Mouse (Mus musculus) embryonic stem cell, embryonic (primary cell): ENCODE data around the gene Fam69b.

Source experiments
- CTCF ChIA-PET, 4 experiments: fragments of 300-600 bp in 2 of 4; fragments of 350-600 bp in 2 of 4; sonication (Branson Sonifier 250); formaldehyde crosslinking; loops; one replicate each; lab custom pipeline; 2022; ENCODE audit warnings: inconsistent platforms in 2 of 4; lab: Charles Lee
- POLR2A ChIA-PET, 4 experiments: fragments of 300-600 bp in 2 of 4; fragments of 350-600 bp in 2 of 4; sonication (Branson Sonifier 250); formaldehyde crosslinking; loops; one replicate each; lab custom pipeline; 2022; ENCODE audit warnings: antibody characterized with exemption in 4 of 4, inconsistent platforms in 1 of 4; lab: Charles Lee

The Fam69b gene

GRCm38 (mm10) chr2:26593211-26594021 is 34.8 kb upstream of the Fam69b start:
- CTCF ChIA-PET, result interaction anchor here (0.6 to 2.4 kb wide), 37 partner anchors 8 to 445 kb away, joined by 3 to 29 read pairs (median 4); partner anchors contain the start of genes Agpat2 (in 4 of the 4), Dnlz (in 1 of the 4), Egfl7 (in 1 of the 4) and Fam69b (in 1 of the 4)
- POLR2A ChIA-PET, result interaction anchor here (0.6 to 39.5 kb wide), 48 partner anchors 9 to 502 kb away, joined by 3 to 1354 read pairs (median 5); partner anchors contain the start of genes Agpat2 (in 4 of the 4), Fam69b (in 2 of the 4), Sec16a (in 2 of the 4) and Surf6 (in 2 of the 4)

GRCm38 (mm10) chr2:26594022-26594346 is 34.3 kb upstream of the Fam69b start:
- CTCF ChIA-PET, result interaction anchor here (0.5 to 2.4 kb wide), 41 partner anchors 8 to 445 kb away, joined by 3 to 29 read pairs (median 4); partner anchors contain the start of genes Agpat2 (in 4 of the 4), Dnlz (in 2 of the 4), Egfl7 (in 1 of the 4) and Fam69b (in 1 of the 4)

GRCm38 (mm10) chr2:26594461-26594933 is 33.8 kb upstream of the Fam69b start:
- POLR2A ChIA-PET, result interaction anchor here (0.6 to 39.5 kb wide), 51 partner anchors 9 to 454 kb away, joined by 3 to 1354 read pairs (median 4); partner anchors contain the start of genes Agpat2 (in 4 of the 4), Fam69b (in 2 of the 4), Sec16a (in 2 of the 4) and Surf1 (in 1 of the 4)
- CTCF ChIA-PET, result interaction anchor here (0.5 to 2.4 kb wide), 40 partner anchors 7 to 444 kb away, joined by 3 to 29 read pairs (median 4); partner anchors contain the start of genes Agpat2 (in 4 of the 4), Dnlz (in 2 of the 4), Egfl7 (in 1 of the 4) and Fam69b (in 1 of the 4)

More at GRCm38 (mm10) chr2:26594022-26594346, 34.3 kb upstream of the Fam69b start:
- POLR2A ChIA-PET, result interaction anchor here (0.6 to 39.5 kb wide), 51 partner anchors 9 to 503 kb away, joined by 3 to 1354 read pairs (median 5); partner anchors contain the start of genes Agpat2 (in 4 of the 4), Fam69b (in 2 of the 4), Sec16a (in 2 of the 4) and Surf6 (in 2 of the 4)

- ChIA-PET CTCF (interaction anchor here (0.7 to 2.4 kb wide), 18 partner anchors 9 to 444 kb away, joined by 3 to 29 read pairs (median 8); partner anchors contain the start of genes Agpat2 (in 4 of the 4), Fam69b (in 1 of the 4) and Inpp5e (in 1 of the 4)), POLR2A (interaction anchor here (0.6 to 39.5 kb wide), 43 partner anchors 8 to 455 kb away, joined by 3 to 1354 read pairs (median 5); partner anchors contain the start of genes Agpat2 (in 4 of the 4), Fam69b (in 2 of the 4), Sec16a (in 2 of the 4) and Surf1 (in 1 of the 4))
Measured at GRCm38 (mm10) chr2:26594934-26595724, 33.1 kb upstream of the Fam69b start.

GRCm38 (mm10) chr2:26595725-26596435 is 32.4 kb upstream of the Fam69b start:
- CTCF ChIA-PET, result interaction anchor here in 1 of 4 experiments (2.4 kb wide), 1 partner anchor 187 kb away, joined by 8 read pairs; the partner anchor contains the start of gene Inpp5e
- POLR2A ChIA-PET, result interaction anchor here in 2 of 4 experiments (0.9 to 39.5 kb wide), 11 partner anchors 9 to 38 kb away, joined by 3 to 1354 read pairs (median 4); partner anchors contain the start of genes Agpat2 (in 2 of the 2) and Fam69b (in 2 of the 2)

- ChIA-PET POLR2A (interaction anchor here (0.6 to 39.5 kb wide), 14 partner anchors 9 to 315 kb away, joined by 3 to 1354 read pairs (median 4); partner anchors contain the start of gene Fam69b (in 2 of the 4)), CTCF (interaction anchor here in 2 of 4 experiments (0.6 to 2.4 kb wide), 2 partner anchors 11 to 15 kb away, joined by 3 to 10 read pairs; partner anchors contain the start of gene Gm20532 (in 1 of the 2))
Measured at GRCm38 (mm10) chr2:26596898-26597297, 31.4 kb upstream of the Fam69b start.

GRCm38 (mm10) chr2:26597810-26598209 is 30.4 kb upstream of the Fam69b start:
- ChIA-PET POLR2A (interaction anchor here (0.6 to 39.5 kb wide), 18 partner anchors 9 to 314 kb away, joined by 3 to 1354 read pairs (median 4); partner anchors contain the start of gene Fam69b (in 2 of the 4)), CTCF (interaction anchor here in 2 of 4 experiments (0.6 to 2.4 kb wide), 2 partner anchors 11 to 14 kb away, joined by 3 to 10 read pairs; partner anchors contain the start of gene Gm20532 (in 1 of the 2))

GRCm38 (mm10) chr2:26598462-26598861 is 29.8 kb upstream of the Fam69b start:
- ChIA-PET CTCF (interaction anchor here in 2 of 4 experiments (1.0 to 2.4 kb wide), 2 partner anchors 12 to 13 kb away, joined by 3 to 10 read pairs; partner anchors contain the start of gene Gm20532 (in 1 of the 2)), POLR2A (interaction anchor here (0.7 to 39.5 kb wide), 17 partner anchors 11 to 273 kb away, joined by 3 to 1354 read pairs (median 4); partner anchors contain the start of gene Fam69b (in 2 of the 4))

GRCm38 (mm10) chr2:26599965-26600364 is 28.3 kb upstream of the Fam69b start:
- ChIA-PET POLR2A (interaction anchor here (0.6 to 39.5 kb wide), 23 partner anchors 10 to 545 kb away, joined by 3 to 1354 read pairs (median 6); partner anchors contain the start of genes Fam69b (in 2 of the 4), Gm20532 (in 1 of the 4) and Surf6 (in 1 of the 4)), CTCF (interaction anchor here in 2 of 4 experiments (0.7 to 1.1 kb wide), 4 partner anchors 13 to 485 kb away, joined by 3 read pairs; no protein-coding TSS in a partner anchor)

- CTCF ChIA-PET, result interaction anchor here in 2 of 4 experiments (0.6 to 1.1 kb wide), 3 partner anchors 47 to 1642 kb away, joined by 3 read pairs; no protein-coding TSS in a partner anchor
- POLR2A ChIA-PET, result interaction anchor here (0.6 to 39.5 kb wide), 30 partner anchors 10 to 842 kb away, joined by 3 to 1354 read pairs (median 5); partner anchors contain the start of genes Fam69b (in 2 of the 4), Brd3os (in 1 of the 4), Gm20532 (in 1 of the 4) and Sec16a (in 1 of the 4)
Measured at GRCm38 (mm10) chr2:26600664-26601063, 27.6 kb upstream of the Fam69b start.

- ChIA-PET CTCF (interaction anchor here in 2 of 4 experiments (0.6 to 1.0 kb wide), 2 partner anchors 8 to 152 kb away, joined by 3 read pairs; no protein-coding TSS in a partner anchor), POLR2A (interaction anchor here in 3 of 4 experiments (0.6 to 39.5 kb wide), 15 partner anchors 9 to 229 kb away, joined by 3 to 1354 read pairs (median 5); partner anchors contain the start of genes Fam69b (in 2 of the 3) and Gm20532 (in 1 of the 3))
Measured at GRCm38 (mm10) chr2:26601595-26601994, 26.7 kb upstream of the Fam69b start.

- POLR2A ChIA-PET, result interaction anchor here (0.6 to 39.5 kb wide), 24 partner anchors 8 to 309 kb away, joined by 3 to 1354 read pairs (median 17); partner anchors contain the start of genes Fam69b (in 2 of the 4), Gm20532 (in 2 of the 4), Med22 (in 1 of the 4) and Rpl7a (in 1 of the 4)
- CTCF ChIA-PET, result interaction anchor here in 3 of 4 experiments (0.6 to 2.9 kb wide), 5 partner anchors 8 to 57 kb away, joined by 3 to 29 read pairs (median 5); no protein-coding TSS in a partner anchor
Measured at GRCm38 (mm10) chr2:26602631-26603030, 25.6 kb upstream of the Fam69b start.

GRCm38 (mm10) chr2:26603159-26603558 is 25.1 kb upstream of the Fam69b start:
- CTCF ChIA-PET, result interaction anchor here (0.9 to 2.9 kb wide), 10 partner anchors 9 to 620 kb away, joined by 3 to 29 read pairs (median 8); partner anchors contain the start of genes Camsap1 (in 1 of the 4), Gm20532 (in 1 of the 4) and Sec16a (in 1 of the 4)
- POLR2A ChIA-PET, result interaction anchor here (0.6 to 39.5 kb wide), 58 partner anchors 9 to 351 kb away, joined by 3 to 1354 read pairs (median 9); partner anchors contain the start of genes Fam69b (in 3 of the 4), Gm20532 (in 3 of the 4), Sec16a (in 2 of the 4) and Surf6 (in 2 of the 4)
